Mouse (Mus musculus): Measurements from ENCODE around the gene Recql5. TPM values are rescaled to one million over a fixed set of nuclear protein-coding genes. Genes with fewer than 3 reads are reported as not detected.
"Not testable (repeated sequence)": the region's sequence is repeated elsewhere in the genome, so short reads cannot be mapped to it uniquely, and the experiment has no call there.

Gene Recql5
- polyA plus RNA-seq, 1 experiment from 2014 or later, result 15.3 TPM

GRCm38 (mm10) chr11:115869393-115869792, 63.9 kb downstream of the Recql5 start:
- Histone ChIP-seq H3K4me2 (ENCODE audit: low read depth, low read length) (no peak overlapping the region), H3K9ac (replicated peaks; ENCODE audit: low read depth, low read length) (no peak overlapping the region)
- WGBS, result 83% methylated on average over 8 of the region's 8 CpGs

GRCm38 (mm10) chr11:115863895-115864294, 69.4 kb downstream of the Recql5 start:
- Histone ChIP-seq H3K9ac (replicated peaks; ENCODE audit: low read depth, low read length) (no peak overlapping the region), H3K4me2 (ENCODE audit: low read depth, low read length) (no peak overlapping the region), H3K9me3 (ENCODE audit: control insufficient read depth, low read length) (no peaks in the 10 kb centered on the region), H3K27me3 (ENCODE audit: control insufficient read depth, insufficient read depth, low read length) (peaks cover 13% of the 10 kb centered on the region), H3K4me3 (ENCODE audit: low read depth, low read length) (no peak overlapping the region), H3K27ac (ENCODE audit: low read depth, low read length) (no peak overlapping the region), H3K36me3 (ENCODE audit: control insufficient read depth, insufficient read depth, low read length) (no peaks in the 10 kb centered on the region), H3K4me1 (ENCODE audit: control insufficient read depth, insufficient read depth, low read length) (0 out of 2 replicates have a peak, but pooled peaks cover 6% of the 10 kb centered on the region)
- 90% methylated on average over 8 of the region's 8 CpGs for WGBS
- ATAC-seq (ENCODE audit: low read depth), result no peak

More at GRCm38 (mm10) chr11:115869393-115869792, 63.9 kb downstream of the Recql5 start:
- Histone ChIP-seq H3K4me1 (ENCODE audit: control insufficient read depth, insufficient read depth, low read length) (no peaks in the 10 kb centered on the region), H3K27ac (ENCODE audit: low read depth, low read length) (no peak overlapping the region), H3K4me3 (ENCODE audit: low read depth, low read length) (no peak overlapping the region), H3K9me3 (ENCODE audit: control insufficient read depth, low read length) (no peaks in the 10 kb centered on the region), H3K36me3 (ENCODE audit: control insufficient read depth, insufficient read depth, low read length) (no peaks in the 10 kb centered on the region), H3K27me3 (ENCODE audit: control insufficient read depth, insufficient read depth, low read length) (no peaks in the 10 kb centered on the region)
- no peak for ATAC-seq (ENCODE audit: low read depth)

GRCm38 (mm10) chr11:115859143-115859945, 73.9 kb downstream of the Recql5 start:
- Histone ChIP-seq H3K36me3 (ENCODE audit: control insufficient read depth, insufficient read depth, low read length) (no peaks in the 10 kb centered on the region), H3K9ac (replicated peaks; ENCODE audit: low read depth, low read length) (peak overlapping the region; percentile 39; the same call in 1 of the 2 replicates), H3K4me1 (ENCODE audit: control insufficient read depth, insufficient read depth, low read length) (0 out of 2 replicates have a peak, but pooled peaks cover 6% of the 10 kb centered on the region), H3K4me3 (ENCODE audit: low read depth, low read length) (peak overlapping the region; percentile 26), H3K27ac (ENCODE audit: low read depth, low read length) (no peak overlapping the region), H3K9me3 (ENCODE audit: control insufficient read depth, low read length) (no peaks in the 10 kb centered on the region), H3K4me2 (ENCODE audit: low read depth, low read length) (peak overlapping the region; percentile 44), H3K27me3 (ENCODE audit: control insufficient read depth, insufficient read depth, low read length) (peaks cover 27% of the 10 kb centered on the region)
- ATAC-seq (ENCODE audit: low read depth), result peak; percentile 86; the same call in 1 of the 2 replicates
- 2% methylated on average over 57 of the region's 75 CpGs for WGBS

GRCm38 (mm10) chr11:115858354-115858753, 74.9 kb downstream of the Recql5 start, which contains the start of gene Myo15b:
Gene Myo15b, plus strand, starts transcription at chr11:115858406.
- peak within 1 kb of the TSS; percentile 44 for H3K4me2 ChIP-seq (ENCODE audit: low read depth, low read length)
- H3K4me3 ChIP-seq (ENCODE audit: low read depth, low read length), result peak within 1 kb of the TSS; percentile 26
- no peaks in the 10 kb centered on the region for H3K36me3 ChIP-seq (ENCODE audit: control insufficient read depth, insufficient read depth, low read length)
- no peaks in the 10 kb centered on the region for H3K9me3 ChIP-seq (ENCODE audit: control insufficient read depth, low read length)
- H3K27ac ChIP-seq (ENCODE audit: low read depth, low read length), result no peak within 1 kb of the TSS
- 0 out of 2 replicates have a peak, but pooled peaks cover 6% of the 10 kb centered on the region for H3K4me1 ChIP-seq (ENCODE audit: control insufficient read depth, insufficient read depth, low read length)
- peaks cover 27% of the 10 kb centered on the region for H3K27me3 ChIP-seq (ENCODE audit: control insufficient read depth, insufficient read depth, low read length)
- ATAC-seq (ENCODE audit: low read depth), result no peak
- WGBS, result 11% methylated on average over 27 of the region's 27 CpGs
- peak within 1 kb of the TSS; percentile 39; the same call in 1 of the 2 replicates for H3K9ac ChIP-seq (replicated peaks; ENCODE audit: low read depth, low read length)

- Histone ChIP-seq H3K4me1 (ENCODE audit: control insufficient read depth, insufficient read depth, low read length) (0 out of 2 replicates have a peak, but pooled peaks cover 6% of the 10 kb centered on the region), H3K4me2 (ENCODE audit: low read depth, low read length) (no peak overlapping the region), H3K9me3 (ENCODE audit: control insufficient read depth, low read length) (no peaks in the 10 kb centered on the region), H3K36me3 (ENCODE audit: control insufficient read depth, insufficient read depth, low read length) (no peaks in the 10 kb centered on the region), H3K27me3 (ENCODE audit: control insufficient read depth, insufficient read depth, low read length) (peaks cover 27% of the 10 kb centered on the region), H3K4me3 (ENCODE audit: low read depth, low read length) (no peak overlapping the region), H3K27ac (ENCODE audit: low read depth, low read length) (no peak overlapping the region), H3K9ac (replicated peaks; ENCODE audit: low read depth, low read length) (no peak overlapping the region)
- no peak for ATAC-seq (ENCODE audit: low read depth)
- 37% methylated on average over 13 of the region's 13 CpGs for WGBS
These were observed 75.3 kb downstream of the Recql5 start for GRCm38 (mm10) chr11:115857936-115858335.

- not testable (repeated sequence) for H3K4me1 ChIP-seq (ENCODE audit: control insufficient read depth, insufficient read depth, low read length); H3K36me3 ChIP-seq (ENCODE audit: control insufficient read depth, insufficient read depth, low read length); H3K4me3 ChIP-seq (ENCODE audit: low read depth, low read length); H3K9ac ChIP-seq (replicated peaks; ENCODE audit: low read depth, low read length); H3K27ac ChIP-seq (ENCODE audit: low read depth, low read length); ATAC-seq (ENCODE audit: low read depth); H3K9me3 ChIP-seq (ENCODE audit: control insufficient read depth, low read length); H3K4me2 ChIP-seq (ENCODE audit: low read depth, low read length)
- H3K27me3 ChIP-seq (ENCODE audit: control insufficient read depth, insufficient read depth, low read length), result peaks cover 27% of the 10 kb centered on the region
- WGBS, result 93% methylated on average over 4 of the region's 4 CpGs
These were observed 76.1 kb downstream of the Recql5 start for GRCm38 (mm10) chr11:115857146-115857545.

- no peak for ATAC-seq (ENCODE audit: low read depth)
- H3K9ac ChIP-seq (replicated peaks; ENCODE audit: low read depth, low read length), result no peak overlapping the region
- 93% methylated on average over 6 of the region's 6 CpGs for WGBS
These were observed 78.6 kb downstream of the Recql5 start for GRCm38 (mm10) chr11:115854674-115855073.

GRCm38 (mm10) chr11:115845819-115846218, 87.5 kb downstream of the Recql5 start:
- Histone ChIP-seq H3K4me3 (ENCODE audit: low read depth, low read length) (no peak overlapping the region), H3K27ac (ENCODE audit: low read depth, low read length) (no peak overlapping the region), H3K9me3 (ENCODE audit: control insufficient read depth, low read length) (no peaks in the 10 kb centered on the region), H3K27me3 (ENCODE audit: control insufficient read depth, insufficient read depth, low read length) (no peaks in the 10 kb centered on the region), H3K4me1 (ENCODE audit: control insufficient read depth, insufficient read depth, low read length) (no peaks in the 10 kb centered on the region), H3K36me3 (ENCODE audit: control insufficient read depth, insufficient read depth, low read length) (no peaks in the 10 kb centered on the region), H3K4me2 (ENCODE audit: low read depth, low read length) (no peak overlapping the region), H3K9ac (replicated peaks; ENCODE audit: low read depth, low read length) (no peak overlapping the region)
- WGBS, result 94% methylated on average over 2 of the region's 2 CpGs
- no peak for ATAC-seq (ENCODE audit: low read depth)

More at GRCm38 (mm10) chr11:115854674-115855073, 78.6 kb downstream of the Recql5 start:
- 0 out of 2 replicates have a peak, but pooled peaks cover 6% of the 10 kb centered on the region for H3K4me1 ChIP-seq (ENCODE audit: control insufficient read depth, insufficient read depth, low read length)
- H3K4me2 ChIP-seq (ENCODE audit: low read depth, low read length), result no peak overlapping the region
- no peaks in the 10 kb centered on the region for H3K36me3 ChIP-seq (ENCODE audit: control insufficient read depth, insufficient read depth, low read length)
- H3K9me3 ChIP-seq (ENCODE audit: control insufficient read depth, low read length), result no peaks in the 10 kb centered on the region
- no peak overlapping the region for H3K4me3 ChIP-seq (ENCODE audit: low read depth, low read length)
- peaks cover 21% of the 10 kb centered on the region for H3K27me3 ChIP-seq (ENCODE audit: control insufficient read depth, insufficient read depth, low read length)
- H3K27ac ChIP-seq (ENCODE audit: low read depth, low read length), result no peak overlapping the region

GRCm38 (mm10) chr11:115844240-115844639, 89.0 kb downstream of the Recql5 start:
- H3K4me1 ChIP-seq (ENCODE audit: control insufficient read depth, insufficient read depth, low read length), result no peaks in the 10 kb centered on the region
- no peaks in the 10 kb centered on the region for H3K36me3 ChIP-seq (ENCODE audit: control insufficient read depth, insufficient read depth, low read length)
- no peak overlapping the region for H3K9ac ChIP-seq (replicated peaks; ENCODE audit: low read depth, low read length)
- WGBS, result 82% methylated on average over 8 of the region's 8 CpGs
- no peak overlapping the region for H3K4me2 ChIP-seq (ENCODE audit: low read depth, low read length)
- H3K27me3 ChIP-seq (ENCODE audit: control insufficient read depth, insufficient read depth, low read length), result no peaks in the 10 kb centered on the region
- H3K27ac ChIP-seq (ENCODE audit: low read depth, low read length), result no peak overlapping the region
- H3K4me3 ChIP-seq (ENCODE audit: low read depth, low read length), result no peak overlapping the region
- H3K9me3 ChIP-seq (ENCODE audit: control insufficient read depth, low read length), result no peaks in the 10 kb centered on the region
- ATAC-seq (ENCODE audit: low read depth), result no peak
